Mouse (Mus musculus) heart, embryonic 15.5 days (tissue): ENCODE results near the gene Ptrh2. TPM values are rescaled to one million over a fixed set of nuclear protein-coding genes. Genes with fewer than 3 reads are reported as not detected.
"Not testable (repeated sequence)": the region's sequence is repeated elsewhere in the genome, so short reads cannot be mapped to it uniquely, and the experiment has no call there.

Source experiments
- ATAC-seq: fragments of 200-750 bp; cut with Nextera tagmentation; replicated peaks from 2 replicates; pipeline ENCODE4 v1.8.0; 2017; ENCODE audit warnings: low read depth, moderate TSS enrichment; ENCODE audit not compliant: insufficient number of reproducible peaks, insufficient read depth, low FRiP score
- H3K27ac ChIP-seq: fragments of 300-500 bp; sonication (generic); 2 replicates; pipeline ENCODE4 v1.5.1; 2015; ENCODE audit warnings: mild to moderate bottlenecking, inconsistent platforms
- H3K27me3 ChIP-seq: fragments of 300-500 bp; sonication (generic); 2 replicates; pipeline ENCODE4 v1.6.1; 2015; ENCODE audit warnings: inconsistent platforms
- H3K36me3 ChIP-seq: fragments of 300-500 bp; sonication (generic); 2 replicates; pipeline ENCODE4 v1.6.1; 2015; ENCODE audit warnings: mild to moderate bottlenecking, inconsistent platforms
- H3K4me1 ChIP-seq: fragments of 300-500 bp; sonication (generic); replicated peaks from 2 replicates; pipeline ENCODE4 v1.6.1; 2015; ENCODE audit warnings: inconsistent platforms
- H3K4me2 ChIP-seq: fragments of 300-500 bp; sonication (generic); 2 replicates; pipeline ENCODE4 v1.6.1; 2015; ENCODE audit warnings: inconsistent platforms, mild to moderate bottlenecking, moderate library complexity
- H3K4me3 ChIP-seq: fragments of 300-500 bp; sonication (generic); 2 replicates; pipeline ENCODE4 v1.5.1; 2015; ENCODE audit warnings: mild to moderate bottlenecking, inconsistent platforms
- H3K9ac ChIP-seq: fragments of 300-500 bp; sonication (generic); 2 replicates; pipeline ENCODE4 v1.6.1; 2015; ENCODE audit warnings: mild to moderate bottlenecking, inconsistent platforms
- H3K9me3 ChIP-seq: fragments of 300-500 bp; sonication (generic); replicated peaks from 2 replicates; pipeline ENCODE4 v1.6.1; 2016; ENCODE audit warnings: inconsistent platforms
- WGBS: fragments of 180-500 bp; shearing (Covaris S2); methylation state at CpG from one replicate; pipeline ENCODE4 v1.1.7; 2015; ENCODE audit warnings: mixed read lengths; 5-methylcytosine and 5-hydroxymethylcytosine counted together
- polyA plus RNA-seq: library from polyadenylated mRNA; unstranded; fragments of >200 nt; fragmentation: Nextera tagmentation; extraction: Ambion mirVana; gene quantifications from 2 replicates; pipeline ENCODE4 v1.2.1, GENCODE M21; 2015

The Ptrh2 gene
- polyA plus RNA-seq, 1 experiment from 2014 or later, result 16.1 TPM

GRCm38 (mm10) chr11:86734993-86735392 is 51.2 kb downstream of the Ptrh2 start:
- no peak overlapping the region for H3K9ac ChIP-seq
- peaks cover 22% of the 10 kb centered on the region; the same call in 1 of the 2 replicates for H3K4me1 ChIP-seq
- H3K27ac ChIP-seq, result peak overlapping the region; percentile 61
- H3K27me3 ChIP-seq, result no peaks in the 10 kb centered on the region
- peaks cover 11% of the 10 kb centered on the region; the same call in 1 of the 2 replicates for H3K36me3 ChIP-seq
- no peaks in the 10 kb centered on the region for H3K9me3 ChIP-seq
- 72% methylated on average over 4 of the region's 4 CpGs for WGBS
- no peak overlapping the region for H3K4me2 ChIP-seq
- no peak overlapping the region for H3K4me3 ChIP-seq
- ATAC-seq, result no peak

- Histone ChIP-seq H3K27me3 (no peaks in the 10 kb centered on the region), H3K4me3 (no peak overlapping the region), H3K9ac (no peak overlapping the region), H3K4me1 (peaks cover 19% of the 10 kb centered on the region; the same call in 1 of the 2 replicates), H3K36me3 (peaks cover 7% of the 10 kb centered on the region; the same call in 1 of the 2 replicates), H3K9me3 (no peaks in the 10 kb centered on the region), H3K27ac (0 out of 2 replicates have a peak overlapping the region, but pooled peaks have one; percentile 31), H3K4me2 (no peak overlapping the region)
- 78% methylated on average over 8 of the region's 8 CpGs for WGBS
- no peak for ATAC-seq
These were observed 53.7 kb downstream of the Ptrh2 start for GRCm38 (mm10) chr11:86737301-86738000.

GRCm38 (mm10) chr11:86738308-86738707 is 54.5 kb downstream of the Ptrh2 start:
- not testable (repeated sequence) for ATAC-seq, H3K4me3 ChIP-seq, H3K27ac ChIP-seq, H3K9me3 ChIP-seq, H3K36me3 ChIP-seq, H3K4me2 ChIP-seq, H3K9ac ChIP-seq, H3K27me3 ChIP-seq
- WGBS, result 88% methylated on average over 1 of the region's 1 CpGs
- peaks cover 25% of the 10 kb centered on the region for H3K4me1 ChIP-seq

GRCm38 (mm10) chr11:86738956-86739355 is 55.2 kb downstream of the Ptrh2 start:
- Histone ChIP-seq H3K4me3 (no peak overlapping the region), H3K4me1 (peaks cover 30% of the 10 kb centered on the region), H3K36me3 (no peaks in the 10 kb centered on the region; the same call in 1 of the 2 replicates), H3K4me2 (no peak overlapping the region), H3K27ac (no peak overlapping the region), H3K9me3 (no peaks in the 10 kb centered on the region), H3K9ac (no peak overlapping the region), H3K27me3 (no peaks in the 10 kb centered on the region)
- WGBS, result 85% methylated on average over 1 of the region's 1 CpGs
- ATAC-seq, result no peak

- no peak overlapping the region for H3K4me3 ChIP-seq
- no peak for ATAC-seq
- peaks cover 32% of the 10 kb centered on the region for H3K4me1 ChIP-seq
- 64% methylated on average over 2 of the region's 2 CpGs for WGBS
- H3K27me3 ChIP-seq, result no peaks in the 10 kb centered on the region
- H3K9ac ChIP-seq, result no peak overlapping the region
- no peaks in the 10 kb centered on the region for H3K9me3 ChIP-seq
- no peak overlapping the region for H3K4me2 ChIP-seq
- H3K27ac ChIP-seq, result no peak overlapping the region
- no peaks in the 10 kb centered on the region; the same call in 1 of the 2 replicates for H3K36me3 ChIP-seq
These were observed 55.7 kb downstream of the Ptrh2 start for GRCm38 (mm10) chr11:86739470-86739869.

GRCm38 (mm10) chr11:86741505-86741904 is 57.7 kb downstream of the Ptrh2 start:
- H3K4me2 ChIP-seq, result no peak overlapping the region
- H3K36me3 ChIP-seq, result no peaks in the 10 kb centered on the region
- H3K9ac ChIP-seq, result no peak overlapping the region
- H3K27me3 ChIP-seq, result no peaks in the 10 kb centered on the region
- no peak for ATAC-seq
- no peak overlapping the region for H3K4me3 ChIP-seq
- no peaks in the 10 kb centered on the region for H3K9me3 ChIP-seq
- WGBS, result 97% methylated on average over 5 of the region's 5 CpGs
- no peak overlapping the region for H3K27ac ChIP-seq
- peaks cover 39% of the 10 kb centered on the region for H3K4me1 ChIP-seq

Other genes with a start within 250 kb of the Ptrh2 start
- gene Rnft1, start 199.3 kb upstream of the Ptrh2 start, polyA plus RNA-seq, result 41.7 and 45.0 TPM in 2 replicates
- gene Rps6kb1, start 139.2 kb upstream of the Ptrh2 start, polyA plus RNA-seq, result 38.4 and 44.1 TPM in 2 replicates
- 11.7 and 13.1 TPM in 2 replicates for gene Tubd1, start 139.0 kb upstream of the Ptrh2 start, polyA plus RNA-seq
- 74.3 and 82.1 TPM in 2 replicates for gene Vmp1, start 149 bp upstream of the Ptrh2 start, polyA plus RNA-seq
- gene Cltc, start 73.6 kb downstream of the Ptrh2 start, polyA plus RNA-seq, result 103 and 118 TPM in 2 replicates
- 13.7 and 15.5 TPM in 2 replicates for gene Dhx40, start 123.8 kb downstream of the Ptrh2 start, polyA plus RNA-seq